Mouse (Mus musculus) heart, postnatal 0 days (tissue): ENCODE data around the gene Thyn1. TPM values are rescaled to one million over a fixed set of nuclear protein-coding genes. Genes with fewer than 3 reads are reported as not detected.

Source experiments
- ATAC-seq: fragments of 200-750 bp; cut with Nextera tagmentation; 2 replicates; pipeline ENCODE4 v1.8.0; 2017; ENCODE audit warnings: low read depth, moderate number of reproducible peaks, moderate library complexity; ENCODE audit not compliant: insufficient read depth
- DNase-seq: peaks from one replicate; pipeline ENCODE4 v3.0.0-alpha.2; 2016; ENCODE audit warnings: low spot score
- H3K27ac ChIP-seq: fragments of 300-500 bp; sonication (generic); 2 replicates; pipeline ENCODE4 v1.5.1; 2014; ENCODE audit warnings: low read depth, mild to moderate bottlenecking
- H3K27me3 ChIP-seq: fragments of 300-500 bp; sonication (generic); 2 replicates; pipeline ENCODE4 v1.6.1; 2014; ENCODE audit warnings: low read length, mixed read lengths; ENCODE audit not compliant: control insufficient read depth, insufficient read depth
- H3K36me3 ChIP-seq: fragments of 300-500 bp; sonication (generic); replicated peaks from 2 replicates; pipeline ENCODE4 v1.6.1; 2014; ENCODE audit warnings: low read length, mixed read lengths; ENCODE audit not compliant: control insufficient read depth, insufficient read depth
- H3K4me1 ChIP-seq: fragments of 300-500 bp; sonication (generic); 2 replicates; pipeline ENCODE4 v1.6.1; 2014; ENCODE audit warnings: antibody characterized with exemption; ENCODE audit not compliant: control insufficient read depth, insufficient read depth
- H3K4me2 ChIP-seq: fragments of 300-500 bp; sonication (generic); 2 replicates; pipeline ENCODE4 v1.6.1; 2014; ENCODE audit warnings: low read depth, mild to moderate bottlenecking, low read length, moderate library complexity
- H3K4me3 ChIP-seq: fragments of 300-500 bp; sonication (generic); 2 replicates; pipeline ENCODE4 v1.5.1; 2014; ENCODE audit warnings: low read depth, low read length
- H3K9ac ChIP-seq: fragments of 300-500 bp; sonication (generic); replicated peaks from 2 replicates; pipeline ENCODE4 v1.6.1; 2014; ENCODE audit warnings: low read depth, low read length, mixed read lengths
- H3K9me3 ChIP-seq: fragments of 300-500 bp; sonication (generic); replicated peaks from 2 replicates; pipeline ENCODE4 v1.6.1; 2016; ENCODE audit warnings: low read length; ENCODE audit not compliant: control insufficient read depth
- CTCF ChIP-seq: IDR thresholded peaks from 2 replicates; pipeline ENCODE4 v1.5.1; 2016; ENCODE audit warnings: antibody characterized with exemption, control low read depth, low read depth
- EP300 ChIP-seq: IDR thresholded peaks from 2 replicates; pipeline ENCODE4 v1.6.1; 2016; ENCODE audit warnings: antibody characterized with exemption, low read depth
- WGBS: fragments of 180-500 bp; shearing (Covaris S2); extraction: QIAGEN DNeasy Blood & Tissue Kit; methylation state at CpG from one replicate; pipeline ENCODE4 v1.1.7; 2014; 5-methylcytosine and 5-hydroxymethylcytosine counted together
- polyA plus RNA-seq: library from polyadenylated mRNA; unstranded; fragments of >200 nt; fragmentation: Nextera tagmentation; extraction: Ambion mirVana; gene quantifications from 2 replicates; pipeline ENCODE4 v1.2.1, GENCODE M21; 2015
- total RNA-seq: library from RNA; depleted of rRNA; stranded (reverse); fragments of >200 nt; gene quantifications from 2 replicates; pipeline ENCODE4 v1.2.3, GENCODE M21; 2014; ENCODE audit warnings: low replicate concordance

The Thyn1 gene
- total and polyA plus RNA-seq, 2 experiments from 2014 or later: 12.9 to 74.9 TPM

GRCm38 (mm10) chr9:27005231-27005630, 5.7 kb downstream of the Thyn1 start:
- no peak overlapping the region for H3K4me3 ChIP-seq
- WGBS: 92% methylated on average over 3 of the region's 3 CpGs
- no peak overlapping the region for H3K27ac ChIP-seq
- no peaks in the 10 kb centered on the region for H3K9me3 ChIP-seq
- no peaks in the 10 kb centered on the region for H3K27me3 ChIP-seq
- TF ChIP-seq CTCF (no peak), EP300 (no peak)
- ATAC-seq: no peak
- no peak for DNase-seq
- H3K36me3 ChIP-seq: peaks cover 71% of the 10 kb centered on the region
- H3K4me1 ChIP-seq: peaks cover 10% of the 10 kb centered on the region; the same call in 1 of the 2 replicates
- no peak overlapping the region for H3K4me2 ChIP-seq
- H3K9ac ChIP-seq: no peak overlapping the region

- H3K36me3 ChIP-seq: peaks cover 76% of the 10 kb centered on the region
Measured at GRCm38 (mm10) chr9:27005933-27006332, 6.4 kb downstream of the Thyn1 start.

GRCm38 (mm10) chr9:27006866-27007265, 7.4 kb downstream of the Thyn1 start:
- no peak overlapping the region for H3K27ac ChIP-seq
- no peak for DNase-seq
- no peaks in the 10 kb centered on the region for H3K27me3 ChIP-seq
- WGBS: 85% methylated on average over 5 of the region's 5 CpGs
- ATAC-seq: no peak
- H3K4me2 ChIP-seq: no peak overlapping the region
- no peaks in the 10 kb centered on the region for H3K4me1 ChIP-seq
- H3K36me3 ChIP-seq: peaks cover 81% of the 10 kb centered on the region
- H3K9me3 ChIP-seq: no peaks in the 10 kb centered on the region
- H3K4me3 ChIP-seq: no peak overlapping the region
- TF ChIP-seq EP300 (no peak), CTCF (no peak)
- no peak overlapping the region for H3K9ac ChIP-seq

More at GRCm38 (mm10) chr9:27005933-27006332, 6.4 kb downstream of the Thyn1 start:
- Histone ChIP-seq H3K4me1 (peaks cover 3% of the 10 kb centered on the region; the same call in 1 of the 2 replicates), H3K4me2 (no peak overlapping the region), H3K27me3 (no peaks in the 10 kb centered on the region), H3K9ac (no peak overlapping the region), H3K9me3 (no peaks in the 10 kb centered on the region), H3K27ac (no peak overlapping the region), H3K4me3 (no peak overlapping the region)
- 86% methylated on average over 1 of the region's 1 CpGs for WGBS
- TF ChIP-seq EP300 (no peak), CTCF (no peak)
- DNase-seq: no peak
- ATAC-seq: no peak

- Histone ChIP-seq H3K4me1 (no peaks in the 10 kb centered on the region), H3K9me3 (no peaks in the 10 kb centered on the region), H3K36me3 (peaks cover 93% of the 10 kb centered on the region), H3K4me3 (no peak overlapping the region), H3K27me3 (no peaks in the 10 kb centered on the region), H3K9ac (no peak overlapping the region), H3K4me2 (no peak overlapping the region), H3K27ac (no peak overlapping the region)
- 67% methylated on average over 5 of the region's 5 CpGs for WGBS
- ATAC-seq (no peak), DNase-seq (no peak)
- no peak for TF ChIP-seq EP300
- TF ChIP-seq CTCF: no peak
Measured at GRCm38 (mm10) chr9:27009231-27009630, 9.7 kb downstream of the Thyn1 start.

GRCm38 (mm10) chr9:27011572-27011971, 12.1 kb downstream of the Thyn1 start:
- Histone ChIP-seq H3K27me3 (no peaks in the 10 kb centered on the region), H3K4me2 (no peak overlapping the region), H3K9me3 (no peaks in the 10 kb centered on the region), H3K27ac (no peak overlapping the region), H3K4me1 (no peaks in the 10 kb centered on the region), H3K36me3 (peaks cover 85% of the 10 kb centered on the region), H3K4me3 (no peak overlapping the region), H3K9ac (no peak overlapping the region)
- ATAC-seq (no peak), DNase-seq (no peak)
- TF ChIP-seq EP300 (no peak), CTCF (no peak)
- WGBS: 87% methylated on average over 4 of the region's 4 CpGs

- ATAC-seq (no peak), DNase-seq (no peak)
- no peak overlapping the region for H3K9ac ChIP-seq
- H3K27ac ChIP-seq: no peak overlapping the region
- no peak for TF ChIP-seq EP300
- no peak for TF ChIP-seq CTCF
- WGBS: 93% methylated on average over 10 of the region's 10 CpGs
- no peak overlapping the region for H3K4me2 ChIP-seq
- no peaks in the 10 kb centered on the region for H3K9me3 ChIP-seq
- no peaks in the 10 kb centered on the region for H3K27me3 ChIP-seq
- H3K4me3 ChIP-seq: no peak overlapping the region
- H3K4me1 ChIP-seq: no peaks in the 10 kb centered on the region
- H3K36me3 ChIP-seq: peaks cover 46% of the 10 kb centered on the region
Measured at GRCm38 (mm10) chr9:27018961-27019360, 19.5 kb downstream of the Thyn1 start.
